Mouse (Mus musculus) testis, adult 2 months (tissue): ENCODE data around the gene Lbr. TPM values are rescaled to one million over a fixed set of nuclear protein-coding genes. Genes with fewer than 3 reads are reported as not detected.

ENCODE experiments used
- H3K27ac ChIP-seq: fragments of 200-500 bp; 2 replicates; pipeline ENCODE4 v1.5.1; 2012; ENCODE audit warnings: low read depth, low read length; ENCODE audit not compliant: control insufficient read depth, insufficient read depth
- H3K27me3 ChIP-seq: fragments of 200-500 bp; 2 replicates; pipeline ENCODE4 v1.6.1; 2012; ENCODE audit warnings: mild to moderate bottlenecking, low read length, moderate library complexity; ENCODE audit not compliant: control insufficient read depth, insufficient read depth
- H3K36me3 ChIP-seq: fragments of 200-500 bp; 2 replicates; pipeline ENCODE4 v1.6.1; 2012; ENCODE audit warnings: mild to moderate bottlenecking, low read length; ENCODE audit not compliant: control insufficient read depth, insufficient read depth
- H3K4me1 ChIP-seq: fragments of 200-500 bp; 2 replicates; pipeline ENCODE4 v1.6.1; 2012; ENCODE audit warnings: low read length; ENCODE audit not compliant: control insufficient read depth, insufficient read depth
- H3K4me3 ChIP-seq: fragments of 200-500 bp; 2 replicates; pipeline ENCODE4 v1.5.1; 2012; ENCODE audit warnings: low read depth, mild to moderate bottlenecking, low read length, moderate library complexity, mixed read lengths; ENCODE audit not compliant: control insufficient read depth
- CTCF ChIP-seq: fragments of 200-500 bp; IDR thresholded peaks from 2 replicates; pipeline ENCODE4 v1.5.1; 2012; ENCODE audit warnings: low read depth, mild to moderate bottlenecking, inconsistent platforms, low read length, moderate library complexity; ENCODE audit not compliant: control insufficient read depth, insufficient read depth, insufficient replicate concordance
- POLR2A ChIP-seq: fragments of 200-500 bp; IDR thresholded peaks from 2 replicates; pipeline ENCODE4 v1.6.1; 2012; ENCODE audit warnings: low read depth, mild to moderate bottlenecking, inconsistent platforms, low read length, moderate library complexity; ENCODE audit not compliant: control insufficient read depth
- polyA plus RNA-seq: library from polyadenylated mRNA; depleted of rRNA; stranded (reverse); fragments of >200 nt; gene quantifications from 2 replicates; pipeline ENCODE4 v1.2.3, GENCODE M21; 2012; rRNA removed

Gene Lbr
- 11.2 and 14.2 TPM in 2 replicates for polyA plus RNA-seq

DNA sequence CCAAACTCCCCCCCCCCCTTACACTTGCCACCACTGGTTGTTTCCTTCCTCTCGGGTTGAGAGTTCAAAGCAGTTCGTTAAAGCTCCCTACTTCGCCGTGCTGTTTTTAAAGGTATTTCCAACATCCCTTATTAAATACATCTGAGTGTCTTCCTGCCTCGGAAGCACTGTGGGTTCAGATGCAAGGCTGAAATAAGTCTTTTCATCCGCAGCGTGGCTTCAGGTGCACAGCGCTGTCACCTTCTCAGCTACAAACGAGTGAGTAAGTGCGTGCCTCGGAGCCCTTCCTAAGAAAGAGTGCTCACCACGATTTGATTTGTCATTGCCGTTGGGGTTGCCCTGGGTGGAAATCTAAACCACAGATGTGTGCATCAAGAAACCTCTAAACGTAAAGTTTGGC, at the start of gene Lbr:
TSS of gene Lbr (minus strand) at position 266 of the 400 bp plus-strand sequence.
- TF ChIP-seq POLR2A (no peak), CTCF (no peak)
- no peaks in the 10 kb centered on the region for H3K27me3 ChIP-seq
- peak within 1 kb of the TSS; percentile 84 for H3K4me3 ChIP-seq
- no peaks in the 10 kb centered on the region for H3K36me3 ChIP-seq
- H3K27ac ChIP-seq = peak within 1 kb of the TSS; percentile 78
- H3K4me1 ChIP-seq = no peaks in the 10 kb centered on the region; the same call in none of the 2 replicates

DNA sequence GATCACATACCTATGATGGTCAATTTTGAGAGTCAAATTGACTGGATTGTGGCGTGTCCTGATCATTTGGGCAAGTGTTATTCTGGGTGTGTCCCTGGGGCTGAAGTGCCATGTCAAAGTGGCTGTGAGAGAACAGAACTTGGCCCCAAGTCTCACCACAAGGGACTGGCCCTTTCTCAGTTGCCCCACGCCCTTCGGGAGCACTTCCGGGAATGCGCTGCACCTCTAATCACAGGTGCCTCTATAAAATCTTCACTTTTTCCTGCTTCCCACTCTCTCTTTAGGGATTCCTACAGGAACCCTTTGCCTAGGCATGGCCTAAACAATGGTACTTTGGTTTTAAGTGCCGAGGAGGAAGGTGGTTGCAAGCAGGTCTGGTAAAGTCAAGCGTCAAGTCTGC, 46.8 kb upstream of the Lbr start:
- Histone ChIP-seq H3K4me1 (peaks cover 3% of the 10 kb centered on the region), H3K27me3 (no peaks in the 10 kb centered on the region), H3K27ac (no peak overlapping the region), H3K4me3 (no peak overlapping the region), H3K36me3 (no peaks in the 10 kb centered on the region)
- TF ChIP-seq CTCF (no peak), POLR2A (no peak)

DNA sequence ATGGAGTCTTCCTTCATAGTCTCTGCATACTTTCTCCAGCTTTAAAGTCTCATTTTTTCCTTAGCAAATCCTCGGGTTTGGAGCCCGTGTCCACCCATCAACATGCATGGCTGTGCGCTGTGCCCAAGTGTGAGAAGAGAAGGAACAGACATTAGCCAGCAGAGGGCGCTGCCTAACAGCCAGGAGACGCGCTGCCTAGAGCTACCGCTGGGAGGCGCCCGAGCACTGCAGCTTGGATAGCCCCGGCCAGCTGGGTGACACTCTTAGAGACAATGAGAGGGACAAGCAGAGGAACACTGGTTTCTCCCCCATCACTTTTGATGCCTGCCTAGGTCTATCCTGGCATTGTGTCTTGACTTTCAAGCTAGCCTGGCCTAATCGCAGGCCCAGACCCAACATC, 46.0 kb upstream of the Lbr start:
- Histone ChIP-seq H3K27me3 (no peaks in the 10 kb centered on the region), H3K27ac (no peak overlapping the region), H3K4me1 (peaks cover 3% of the 10 kb centered on the region), H3K4me3 (peak overlapping the region; percentile 62), H3K36me3 (no peaks in the 10 kb centered on the region)
- TF ChIP-seq POLR2A = no peak
- peak; percentile 100 for TF ChIP-seq CTCF

DNA sequence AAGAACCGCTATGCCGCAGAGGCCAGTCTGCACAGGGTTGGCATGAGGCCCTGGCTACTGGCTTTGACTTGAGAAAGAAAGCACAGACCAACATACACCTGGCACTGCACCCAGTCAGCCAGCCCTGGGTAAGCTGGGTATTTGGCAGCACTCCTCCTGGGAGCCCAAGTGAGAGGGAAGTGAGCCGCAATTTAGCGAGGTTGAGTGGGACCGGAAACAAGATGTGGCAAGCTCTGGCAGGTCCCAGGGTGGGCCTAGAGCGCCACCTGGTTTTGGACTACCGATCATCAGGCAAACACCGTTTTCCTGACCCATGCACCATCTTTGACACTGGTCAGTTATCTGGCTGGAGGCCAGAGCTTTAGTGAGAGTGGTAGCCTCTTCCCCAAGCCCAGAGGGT, 38.7 kb upstream of the Lbr start:
- TF ChIP-seq POLR2A (no peak), CTCF (peak; percentile 70; the same call in 1 of the 2 replicates)
- Histone ChIP-seq H3K27ac (no peak overlapping the region), H3K4me3 (peak overlapping the region; percentile 22), H3K4me1 (peaks cover 2% of the 10 kb centered on the region; the same call in 1 of the 2 replicates), H3K27me3 (no peaks in the 10 kb centered on the region), H3K36me3 (no peaks in the 10 kb centered on the region)

DNA sequence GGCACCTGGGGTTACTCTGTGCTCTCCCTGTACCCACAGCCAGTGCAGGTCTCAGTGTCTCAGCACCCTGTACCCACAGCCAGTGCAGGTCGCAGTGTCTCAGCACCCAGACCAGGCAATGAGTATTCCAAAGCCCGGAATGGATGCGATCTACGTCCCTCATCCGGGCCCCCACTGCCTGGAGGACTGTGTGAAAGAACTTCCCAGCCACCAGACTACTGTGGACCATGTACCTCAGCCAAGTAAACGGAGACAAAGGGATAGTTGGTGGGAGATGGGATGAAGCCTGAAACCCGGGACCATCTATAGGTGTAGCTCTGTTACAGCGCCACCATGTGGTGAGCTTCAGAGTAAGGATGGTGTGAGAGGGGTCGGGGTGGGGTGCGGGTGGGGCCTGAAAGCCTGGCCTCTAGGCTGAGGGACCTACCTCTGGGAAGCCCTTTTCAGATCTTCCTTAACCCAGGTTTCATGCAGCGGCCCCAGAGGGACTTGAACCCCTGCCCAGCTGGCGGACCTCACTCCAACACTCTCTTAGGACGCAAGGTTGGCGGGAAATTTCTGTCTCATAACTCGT, 38.0 kb upstream of the Lbr start:
- TF ChIP-seq POLR2A = no peak
- peak; percentile 41; the same call in 1 of the 2 replicates for TF ChIP-seq CTCF
- Histone ChIP-seq H3K27ac (no peak overlapping the region), H3K4me3 (no peak overlapping the region; the same call in 1 of the 2 replicates), H3K4me1 (peaks cover 2% of the 10 kb centered on the region; the same call in 1 of the 2 replicates), H3K36me3 (no peaks in the 10 kb centered on the region), H3K27me3 (no peaks in the 10 kb centered on the region)

DNA sequence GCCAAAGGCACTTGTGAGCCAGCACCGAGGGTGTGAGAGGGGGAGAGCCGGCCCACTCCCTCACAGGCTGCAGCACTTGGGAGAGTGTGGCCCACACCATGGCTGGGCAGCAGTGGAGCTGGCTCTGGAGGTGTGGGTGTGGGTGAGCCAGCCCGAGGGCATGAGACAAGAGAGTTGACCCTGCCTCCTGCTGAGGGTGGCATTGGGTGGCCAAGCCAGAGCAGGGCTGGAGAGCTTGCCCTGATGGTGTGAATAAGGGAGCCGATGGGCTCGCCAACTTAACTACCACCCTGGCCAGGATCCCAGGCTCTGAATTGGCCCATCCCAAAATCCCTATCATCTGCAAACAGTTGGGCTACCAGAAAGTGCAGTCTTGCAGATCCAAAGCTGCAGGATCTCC, 35.6 kb upstream of the Lbr start:
- no peak for TF ChIP-seq CTCF
- TF ChIP-seq POLR2A = no peak
- Histone ChIP-seq H3K36me3 (no peaks in the 10 kb centered on the region), H3K27ac (no peak overlapping the region), H3K4me1 (peaks cover 2% of the 10 kb centered on the region; the same call in 1 of the 2 replicates), H3K4me3 (no peak overlapping the region), H3K27me3 (no peaks in the 10 kb centered on the region)

DNA sequence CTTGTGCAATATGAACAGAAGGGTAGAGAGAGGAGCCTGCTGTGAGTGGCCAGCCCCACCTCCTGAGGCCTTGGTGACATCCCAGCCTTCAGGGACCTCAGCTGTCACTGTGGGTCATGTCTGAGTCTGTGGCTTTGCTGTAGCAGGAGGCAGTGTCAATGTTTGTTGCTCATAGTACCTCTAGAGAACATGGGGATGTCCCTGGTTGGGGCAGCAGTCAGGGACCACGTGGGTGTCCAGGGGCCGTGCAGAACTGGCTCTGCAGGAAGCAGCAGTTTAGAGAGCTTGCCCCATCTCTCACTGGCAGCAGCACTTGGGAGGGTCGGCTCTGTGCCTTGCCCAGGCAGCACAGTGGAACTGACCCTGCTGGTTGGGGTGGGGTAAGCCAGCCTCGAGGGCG, 34.2 kb upstream of the Lbr start:
- Histone ChIP-seq H3K36me3 (no peaks in the 10 kb centered on the region), H3K4me1 (peaks cover 2% of the 10 kb centered on the region; the same call in 1 of the 2 replicates), H3K27ac (no peak overlapping the region), H3K27me3 (no peaks in the 10 kb centered on the region), H3K4me3 (no peak overlapping the region)
- TF ChIP-seq CTCF (no peak), POLR2A (no peak)
